Mouse (Mus musculus) right cerebral cortex, postnatal 25 days (tissue): ENCODE measurements around the gene Lsamp.
A peak's percentile ranks its signal among the peaks of the same experiment; 100 is the strongest.

ENCODE experiments used
- DNase-seq: peaks from one replicate; pipeline ENCODE4 v3.0.0; 2022

The Lsamp gene

GRCm38 (mm10) chr16:42121788-42122187 lies 2137.6 kb downstream of the Lsamp start:
- DNase-seq: no peak

- DNase-seq: no peak
These were observed 2139.7 kb downstream of the Lsamp start for GRCm38 (mm10) chr16:42123826-42124225.

- DNase-seq: no peak
These were observed 2141.9 kb downstream of the Lsamp start for GRCm38 (mm10) chr16:42126061-42126460.

- no peak for DNase-seq
These were observed 2163.0 kb downstream of the Lsamp start for GRCm38 (mm10) chr16:42147164-42147563.

- DNase-seq: no peak
These were observed 2165.2 kb downstream of the Lsamp start for GRCm38 (mm10) chr16:42149216-42149942.

GRCm38 (mm10) chr16:42152640-42153039 lies 2168.5 kb downstream of the Lsamp start:
- DNase-seq: no peak

- DNase-seq: no peak
These were observed 2173.7 kb downstream of the Lsamp start for GRCm38 (mm10) chr16:42157816-42158215.

GRCm38 (mm10) chr16:42164941-42165340 lies 2180.8 kb downstream of the Lsamp start:
- peak; percentile 74 for DNase-seq

GRCm38 (mm10) chr16:42168292-42168691 lies 2184.1 kb downstream of the Lsamp start:
- no peak for DNase-seq

- peak; percentile 62 for DNase-seq
These were observed 2185.4 kb downstream of the Lsamp start for GRCm38 (mm10) chr16:42169447-42170140.

GRCm38 (mm10) chr16:42172476-42172875 lies 2188.3 kb downstream of the Lsamp start:
- peak; percentile 80 for DNase-seq

GRCm38 (mm10) chr16:42178866-42179265 lies 2194.7 kb downstream of the Lsamp start:
- DNase-seq: no peak

- DNase-seq: no peak
These were observed 2195.9 kb downstream of the Lsamp start for GRCm38 (mm10) chr16:42180025-42180424.

- no peak for DNase-seq
These were observed 2196.3 kb downstream of the Lsamp start for GRCm38 (mm10) chr16:42180473-42180872.

- no peak for DNase-seq
These were observed 2205.4 kb downstream of the Lsamp start for GRCm38 (mm10) chr16:42189431-42190081.

- DNase-seq: peak; percentile 93
These were observed 2206.2 kb downstream of the Lsamp start for GRCm38 (mm10) chr16:42190114-42191045.
